Mouse (Mus musculus) midbrain, embryonic 15.5 days (tissue): Measurements from ENCODE around the gene Adamts14. TPM values are rescaled to one million over a fixed set of nuclear protein-coding genes. Genes with fewer than 3 reads are reported as not detected.
A peak's percentile ranks its signal among the peaks of the same experiment; 100 is the strongest.

Experiments used
- ATAC-seq: fragments of 200-750 bp; cut with Nextera tagmentation; replicated peaks from 2 replicates; pipeline ENCODE4 v1.8.0; 2017; ENCODE audit warnings: moderate TSS enrichment
- H3K27ac ChIP-seq: fragments of 300-500 bp; sonication (generic); 2 replicates; pipeline ENCODE4 v1.5.1; 2015; ENCODE audit warnings: mild to moderate bottlenecking, inconsistent platforms
- H3K27me3 ChIP-seq: fragments of 300-500 bp; sonication (generic); replicated peaks from 2 replicates; pipeline ENCODE4 v1.6.1; 2015; ENCODE audit warnings: inconsistent platforms
- H3K36me3 ChIP-seq: fragments of 300-500 bp; sonication (generic); replicated peaks from 2 replicates; pipeline ENCODE4 v1.6.1; 2015; ENCODE audit warnings: inconsistent platforms
- H3K4me1 ChIP-seq: fragments of 300-500 bp; sonication (generic); 2 replicates; pipeline ENCODE4 v1.6.1; 2015; ENCODE audit warnings: inconsistent platforms
- H3K4me2 ChIP-seq: fragments of 300-500 bp; sonication (generic); 2 replicates; pipeline ENCODE4 v1.6.1; 2015; ENCODE audit warnings: inconsistent platforms, mild to moderate bottlenecking, moderate library complexity
- H3K4me3 ChIP-seq: fragments of 300-500 bp; sonication (generic); 2 replicates; pipeline ENCODE4 v1.5.1; 2015; ENCODE audit warnings: mild to moderate bottlenecking, inconsistent platforms
- H3K9ac ChIP-seq: fragments of 300-500 bp; sonication (generic); 2 replicates; pipeline ENCODE4 v1.6.1; 2015; ENCODE audit warnings: mild to moderate bottlenecking, inconsistent platforms
- H3K9me3 ChIP-seq: fragments of 300-500 bp; sonication (generic); 2 replicates; pipeline ENCODE4 v1.6.1; 2016; ENCODE audit warnings: inconsistent platforms
- WGBS: fragments of 180-500 bp; shearing (Covaris S2); methylation state at CpG from one replicate; pipeline ENCODE4 v1.1.7; 2015; ENCODE audit warnings: mixed read lengths; 5-methylcytosine and 5-hydroxymethylcytosine counted together
- polyA plus RNA-seq: library from polyadenylated mRNA; unstranded; fragments of >200 nt; fragmentation: Nextera tagmentation; extraction: Ambion mirVana; gene quantifications from 2 replicates; pipeline ENCODE4 v1.2.1, GENCODE M21; 2015

Gene Adamts14
- polyA plus RNA-seq, 1 experiment from 2014 or later: 0.43 TPM

- Histone ChIP-seq H3K9ac (no peak overlapping the region), H3K4me1 (no peaks in the 10 kb centered on the region), H3K27ac (no peak overlapping the region), H3K36me3 (no peaks in the 10 kb centered on the region), H3K4me2 (no peak overlapping the region), H3K4me3 (no peak overlapping the region), H3K27me3 (0 out of 2 replicates have a peak, but pooled peaks cover 2% of the 10 kb centered on the region), H3K9me3 (no peaks in the 10 kb centered on the region)
- 10% methylated on average over 10 of the region's 11 CpGs for WGBS
- no peak for ATAC-seq
Measured at GRCm38 (mm10) chr10:61212817-61213216, 60.4 kb downstream of the Adamts14 start.

DNA sequence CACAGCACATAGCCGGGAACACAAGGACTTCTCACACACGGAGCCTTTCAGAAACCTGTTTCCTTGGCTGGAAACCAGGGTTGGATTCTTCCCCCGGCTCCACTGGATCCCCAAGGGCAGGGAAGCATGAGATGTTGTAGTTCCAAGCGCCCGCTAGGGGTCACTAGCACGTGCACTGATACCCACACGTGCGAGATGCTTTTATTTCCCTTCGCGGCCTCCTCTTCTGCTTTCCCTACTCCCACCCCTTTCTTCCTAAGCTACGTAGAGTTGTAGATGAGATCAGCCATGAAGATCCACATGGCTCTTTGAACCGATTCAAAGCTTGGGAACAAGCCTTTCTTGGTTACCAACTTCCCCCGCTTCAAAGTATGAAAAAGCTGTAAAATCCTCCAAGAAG is 61.5 kb downstream of the Adamts14 start:
- no peak for ATAC-seq
- Histone ChIP-seq H3K9me3 (no peaks in the 10 kb centered on the region), H3K4me2 (no peak overlapping the region), H3K27me3 (0 out of 2 replicates have a peak, but pooled peaks cover 2% of the 10 kb centered on the region), H3K9ac (no peak overlapping the region), H3K27ac (no peak overlapping the region), H3K36me3 (no peaks in the 10 kb centered on the region), H3K4me1 (no peaks in the 10 kb centered on the region), H3K4me3 (no peak overlapping the region)
- 10% methylated on average over 13 of the region's 13 CpGs for WGBS

DNA sequence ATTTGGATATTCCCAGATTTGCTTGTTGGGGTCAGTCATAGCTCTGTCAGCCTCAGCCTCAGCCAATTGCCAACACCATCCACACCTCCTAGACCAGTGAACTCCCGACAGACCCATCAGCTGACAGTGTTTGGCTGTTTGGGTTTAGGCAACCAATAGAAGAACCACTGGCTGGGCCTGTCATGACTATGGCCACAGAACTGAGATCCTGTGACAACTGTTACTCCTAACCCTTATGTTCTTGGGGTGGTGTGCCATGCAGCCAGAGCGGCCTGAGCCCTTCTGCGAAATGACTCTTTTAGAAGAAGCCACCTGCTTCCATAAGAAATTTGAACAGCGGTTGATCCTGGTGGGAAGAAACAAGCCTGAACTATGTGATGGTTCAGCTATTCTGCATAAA is 62.1 kb downstream of the Adamts14 start:
- H3K36me3 ChIP-seq: no peaks in the 10 kb centered on the region
- no peak for ATAC-seq
- H3K9ac ChIP-seq: no peak overlapping the region
- H3K27me3 ChIP-seq: 0 out of 2 replicates have a peak, but pooled peaks cover 2% of the 10 kb centered on the region
- no peaks in the 10 kb centered on the region for H3K9me3 ChIP-seq
- no peak overlapping the region for H3K4me3 ChIP-seq
- H3K4me1 ChIP-seq: no peaks in the 10 kb centered on the region
- no peak overlapping the region for H3K4me2 ChIP-seq
- H3K27ac ChIP-seq: no peak overlapping the region
- 85% methylated on average over 4 of the region's 4 CpGs for WGBS

DNA sequence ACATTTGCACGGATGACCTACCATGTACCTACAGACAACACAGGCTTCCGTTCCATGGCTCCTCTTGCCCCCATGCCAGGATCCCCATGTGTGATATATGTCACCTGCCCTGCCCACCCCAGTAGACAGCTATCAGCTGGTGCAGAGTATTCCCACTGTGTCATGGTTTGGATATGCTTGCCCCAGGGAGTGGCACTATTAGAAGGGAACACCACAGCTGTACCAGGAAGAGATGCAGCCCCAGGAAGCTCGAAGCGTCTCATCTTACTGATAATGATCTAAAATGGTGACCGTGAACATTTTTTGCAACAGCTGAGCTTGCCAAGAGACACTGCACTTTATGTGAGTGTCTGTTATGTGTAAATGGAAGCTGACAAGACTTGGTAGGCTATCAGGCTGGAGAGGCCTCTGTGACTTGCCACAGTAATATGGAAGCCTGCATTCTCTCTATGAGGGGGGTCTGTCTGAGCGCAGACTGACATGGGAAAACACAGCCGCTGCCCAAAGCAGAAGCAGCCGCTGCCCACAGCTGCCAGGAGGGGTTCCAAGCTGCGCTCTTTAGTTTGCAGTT is 65.0 kb downstream of the Adamts14 start:
- WGBS: 90% methylated on average over 9 of the region's 9 CpGs
- no peak for ATAC-seq

GRCm38 (mm10) chr10:61203930-61204329 is 69.3 kb downstream of the Adamts14 start:
- H3K9me3 ChIP-seq: no peaks in the 10 kb centered on the region
- no peaks in the 10 kb centered on the region for H3K4me1 ChIP-seq
- no peak for ATAC-seq
- no peak overlapping the region for H3K9ac ChIP-seq
- no peak overlapping the region for H3K4me3 ChIP-seq
- no peak overlapping the region for H3K27ac ChIP-seq
- H3K27me3 ChIP-seq: no peaks in the 10 kb centered on the region
- H3K36me3 ChIP-seq: no peaks in the 10 kb centered on the region
- WGBS: 78% methylated on average over 3 of the region's 3 CpGs
- H3K4me2 ChIP-seq: no peak overlapping the region

More for the DNA sequence above, 65.0 kb downstream of the Adamts14 start:
- no peaks in the 10 kb centered on the region for H3K9me3 ChIP-seq
- H3K27me3 ChIP-seq: 0 out of 2 replicates have a peak, but pooled peaks cover 2% of the 10 kb centered on the region
- H3K36me3 ChIP-seq: no peaks in the 10 kb centered on the region
- H3K9ac ChIP-seq: no peak overlapping the region
- H3K27ac ChIP-seq: no peak overlapping the region
- H3K4me2 ChIP-seq: no peak overlapping the region
- H3K4me3 ChIP-seq: no peak overlapping the region
- H3K4me1 ChIP-seq: no peaks in the 10 kb centered on the region

DNA sequence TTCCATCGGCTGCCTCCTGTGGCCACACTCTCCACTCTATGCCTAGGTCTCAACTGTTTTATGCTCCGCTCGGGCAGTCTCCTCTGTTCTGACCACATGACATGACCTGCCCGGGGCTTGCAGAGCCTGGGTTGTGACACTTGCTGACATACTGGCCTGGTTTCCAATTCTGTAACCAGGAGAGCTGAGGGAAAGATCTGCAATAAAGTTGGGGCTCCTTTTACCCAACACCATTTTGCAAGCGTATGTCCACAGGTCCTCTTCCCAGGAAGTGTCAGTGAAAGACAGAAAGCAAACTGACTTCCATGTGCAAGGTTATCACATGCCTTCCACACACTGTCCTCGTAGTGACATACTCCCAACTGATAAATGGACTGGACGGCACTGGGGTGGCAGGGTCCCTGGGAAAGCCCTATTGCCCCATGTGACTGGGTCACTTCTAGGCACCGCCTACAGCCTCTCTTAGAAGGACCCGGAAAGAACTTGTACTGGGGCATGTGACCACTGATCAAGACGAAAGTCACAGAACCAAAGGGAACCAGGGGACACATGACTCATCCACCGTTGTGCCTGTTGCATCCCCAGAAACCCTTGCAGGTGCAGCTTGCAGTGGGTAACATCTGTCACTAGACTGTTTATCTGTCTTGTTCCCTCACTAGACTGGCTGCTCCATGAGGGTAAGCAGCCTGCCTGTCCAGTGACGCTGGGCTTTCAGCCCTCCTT is 71.5 kb downstream of the Adamts14 start:
- H3K4me3 ChIP-seq: no peak overlapping the region
- H3K36me3 ChIP-seq: no peaks in the 10 kb centered on the region
- H3K27me3 ChIP-seq: no peaks in the 10 kb centered on the region
- no peak overlapping the region for H3K27ac ChIP-seq
- no peaks in the 10 kb centered on the region for H3K4me1 ChIP-seq
- no peak for ATAC-seq
- H3K9me3 ChIP-seq: no peaks in the 10 kb centered on the region
- H3K4me2 ChIP-seq: no peak overlapping the region
- 84% methylated on average over 12 of the region's 12 CpGs for WGBS
- H3K9ac ChIP-seq: no peak overlapping the region

DNA sequence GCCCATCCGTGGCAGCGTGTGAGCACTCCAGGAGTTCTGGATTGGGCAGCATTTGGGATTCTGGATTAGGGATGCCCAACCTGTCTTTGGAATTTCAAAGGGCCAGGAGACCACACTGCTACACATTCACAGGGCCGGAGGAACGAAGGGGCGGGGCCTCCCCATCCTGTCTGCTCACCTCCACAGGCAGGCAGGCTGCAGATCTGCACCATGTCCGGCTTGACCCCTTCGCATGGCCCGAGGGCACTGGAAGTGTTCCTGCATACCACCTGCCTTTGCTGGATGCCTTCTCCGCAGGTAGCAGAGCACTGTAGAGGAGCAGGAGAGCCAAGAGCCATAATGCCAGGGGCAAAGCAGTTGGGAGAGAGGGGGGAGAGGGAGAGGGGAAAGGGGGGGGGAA is 72.2 kb downstream of the Adamts14 start:
- Histone ChIP-seq H3K9ac (no peak overlapping the region), H3K36me3 (no peaks in the 10 kb centered on the region), H3K9me3 (no peaks in the 10 kb centered on the region), H3K4me3 (no peak overlapping the region), H3K4me2 (no peak overlapping the region), H3K27ac (no peak overlapping the region), H3K4me1 (no peaks in the 10 kb centered on the region), H3K27me3 (no peaks in the 10 kb centered on the region)
- 47% methylated on average over 9 of the region's 9 CpGs for WGBS
- ATAC-seq: no peak

DNA sequence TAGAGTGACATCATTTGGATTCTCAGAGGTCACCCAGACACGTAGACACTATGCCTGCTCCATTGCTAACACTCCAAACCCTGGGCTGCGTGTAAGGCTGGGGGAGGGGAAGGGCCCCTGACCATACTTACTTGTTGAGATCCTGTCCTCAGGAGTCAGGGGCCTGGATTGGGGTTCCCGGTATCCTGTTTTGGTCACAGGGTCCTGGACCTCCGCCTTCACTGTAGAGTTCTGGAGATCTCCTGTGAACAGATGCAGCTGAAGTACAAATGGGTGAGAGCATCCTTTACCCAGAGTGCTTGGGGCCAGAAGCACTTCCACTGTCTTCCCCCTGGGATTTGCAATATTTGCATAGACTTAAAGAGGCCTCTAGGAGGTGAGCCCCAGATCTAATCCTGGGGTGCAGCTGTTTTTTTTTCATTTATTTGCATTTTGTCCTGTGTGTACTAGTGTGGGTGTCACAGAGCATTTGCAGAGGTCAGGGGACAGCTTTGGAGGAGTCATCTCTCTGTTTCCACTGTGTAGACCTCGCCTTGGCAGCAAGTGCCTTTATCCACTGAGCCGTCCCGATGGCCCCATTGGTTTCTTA is 72.9 kb downstream of the Adamts14 start:
- Histone ChIP-seq H3K36me3 (no peaks in the 10 kb centered on the region), H3K4me3 (no peak overlapping the region), H3K27me3 (no peaks in the 10 kb centered on the region), H3K9me3 (no peaks in the 10 kb centered on the region), H3K4me1 (no peaks in the 10 kb centered on the region), H3K9ac (no peak overlapping the region), H3K4me2 (no peak overlapping the region), H3K27ac (no peak overlapping the region)
- 59% methylated on average over 7 of the region's 7 CpGs for WGBS
- peak; percentile 24; the same call in 1 of the 2 replicates for ATAC-seq

DNA sequence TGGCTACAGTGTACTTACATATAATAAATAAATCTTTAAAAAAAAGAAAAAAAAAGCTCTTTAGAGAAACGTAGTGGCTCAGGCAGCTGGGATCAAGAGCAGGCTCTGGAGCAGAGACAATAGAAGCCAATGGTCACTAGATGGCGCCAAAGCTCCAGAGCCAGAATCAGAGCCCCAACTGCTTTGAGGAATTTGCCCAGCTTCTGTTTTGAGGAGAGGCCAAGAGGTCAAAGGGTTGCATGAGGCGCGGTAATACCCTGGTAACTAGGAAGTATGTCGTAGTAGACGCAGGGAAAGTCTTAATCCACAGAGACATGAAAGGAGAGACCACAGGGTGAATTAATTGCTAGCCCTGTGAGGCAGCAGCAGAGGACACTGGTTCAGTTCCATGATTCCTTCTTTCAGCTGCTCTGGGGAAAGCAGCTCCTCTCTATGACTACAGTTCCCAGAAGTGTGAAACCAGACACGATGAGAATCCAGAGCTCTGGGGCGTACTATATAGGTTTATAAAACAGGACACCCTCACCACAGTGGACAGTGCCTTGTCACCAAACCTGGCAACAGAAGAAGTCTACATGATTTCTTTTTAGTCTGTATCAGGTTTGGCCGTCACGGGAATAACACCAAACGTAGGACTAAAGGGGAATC is 73.5 kb downstream of the Adamts14 start:
- no peaks in the 10 kb centered on the region for H3K9me3 ChIP-seq
- no peak overlapping the region for H3K27ac ChIP-seq
- ATAC-seq: peak; percentile 48; the same call in 1 of the 2 replicates
- no peak overlapping the region for H3K4me2 ChIP-seq
- H3K4me3 ChIP-seq: no peak overlapping the region
- no peak overlapping the region for H3K9ac ChIP-seq
- no peaks in the 10 kb centered on the region for H3K36me3 ChIP-seq
- no peaks in the 10 kb centered on the region for H3K4me1 ChIP-seq
- 18% methylated on average over 11 of the region's 11 CpGs for WGBS
- no peaks in the 10 kb centered on the region for H3K27me3 ChIP-seq

GRCm38 (mm10) chr10:61195718-61196291 is 77.4 kb downstream of the Adamts14 start:
- 92% methylated on average over 5 of the region's 5 CpGs for WGBS
- H3K4me1 ChIP-seq: no peaks in the 10 kb centered on the region

GRCm38 (mm10) chr10:61195216-61195615 is 78.0 kb downstream of the Adamts14 start:
- Histone ChIP-seq H3K4me3 (no peak overlapping the region), H3K27ac (no peak overlapping the region), H3K9ac (no peak overlapping the region), H3K4me1 (no peaks in the 10 kb centered on the region), H3K36me3 (no peaks in the 10 kb centered on the region), H3K27me3 (no peaks in the 10 kb centered on the region), H3K4me2 (no peak overlapping the region), H3K9me3 (no peaks in the 10 kb centered on the region)
- no peak for ATAC-seq
- 86% methylated on average over 8 of the region's 8 CpGs for WGBS

More at GRCm38 (mm10) chr10:61195718-61196291, 77.4 kb downstream of the Adamts14 start:
- no peaks in the 10 kb centered on the region for H3K9me3 ChIP-seq
- H3K27me3 ChIP-seq: no peaks in the 10 kb centered on the region
- no peak overlapping the region for H3K9ac ChIP-seq
- no peak for ATAC-seq
- no peak overlapping the region for H3K27ac ChIP-seq
- no peak overlapping the region for H3K4me2 ChIP-seq
- H3K36me3 ChIP-seq: no peaks in the 10 kb centered on the region
- no peak overlapping the region for H3K4me3 ChIP-seq

DNA sequence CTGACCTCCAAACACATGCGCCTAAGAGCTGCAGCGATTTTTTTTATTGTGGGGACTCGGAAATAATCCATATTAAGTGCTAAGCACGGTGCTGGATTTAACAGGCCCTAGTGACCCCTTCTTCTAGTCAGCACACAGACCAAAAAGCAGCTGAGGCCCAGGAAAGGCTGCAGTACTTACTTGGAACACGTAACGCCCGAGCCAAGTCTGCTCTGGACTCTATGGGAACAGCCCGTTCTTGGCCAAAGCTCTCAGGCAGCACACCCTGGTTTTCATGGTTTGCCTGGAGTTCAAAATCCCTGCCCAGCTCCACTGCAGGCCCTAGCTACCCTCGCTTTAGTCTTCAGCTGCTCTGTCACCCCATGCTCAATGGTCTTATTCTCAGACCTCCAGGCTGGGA is 78.6 kb downstream of the Adamts14 start:
- no peak for ATAC-seq
- Histone ChIP-seq H3K4me2 (no peak overlapping the region), H3K36me3 (no peaks in the 10 kb centered on the region), H3K27me3 (no peaks in the 10 kb centered on the region), H3K27ac (no peak overlapping the region), H3K4me1 (no peaks in the 10 kb centered on the region), H3K9ac (no peak overlapping the region), H3K4me3 (no peak overlapping the region), H3K9me3 (no peaks in the 10 kb centered on the region)
- 82% methylated on average over 9 of the region's 9 CpGs for WGBS
